Mouse (Mus musculus) neutrophil, adult 5-6 weeks (primary cell): ENCODE results near the gene Scube1. TPM values are rescaled to one million over a fixed set of nuclear protein-coding genes. Genes with fewer than 3 reads are reported as not detected.

ENCODE experiments used
- total RNA-seq: library from RNA; stranded (forward); fragments of 200-1000 nt; gene quantifications from 2 replicates; pipeline ENCODE4 v1.2.3, GENCODE M21; 2017

The Scube1 gene
- total RNA-seq, 1 experiment from 2014 or later: not detected

Other genes starting within 250 kb of the Scube1 start
- gene Ttll1, start 214.1 kb downstream of the Scube1 start, total RNA-seq: 5.4 and 6.1 TPM in 2 replicates
- gene Bik, start 198.2 kb downstream of the Scube1 start, total RNA-seq: 0.47 TPM in 1 of 2 replicates, not detected in the other
- 60.5 and 62.7 TPM in 2 replicates for gene Tspo, start 161.4 kb downstream of the Scube1 start, total RNA-seq
- 10.9 and 11.3 TPM in 2 replicates for gene Mcat, start 161.2 kb downstream of the Scube1 start, total RNA-seq
- 2.2 and 4.5 TPM in 2 replicates for gene Ttll12, start 129.9 kb downstream of the Scube1 start, total RNA-seq
- gene Mpped1, start 54.4 kb upstream of the Scube1 start, total RNA-seq: not detected in 2 replicates